Comparison of ENCODE assay signal across 9 mouse cellular contexts in the genomic region with DNA sequence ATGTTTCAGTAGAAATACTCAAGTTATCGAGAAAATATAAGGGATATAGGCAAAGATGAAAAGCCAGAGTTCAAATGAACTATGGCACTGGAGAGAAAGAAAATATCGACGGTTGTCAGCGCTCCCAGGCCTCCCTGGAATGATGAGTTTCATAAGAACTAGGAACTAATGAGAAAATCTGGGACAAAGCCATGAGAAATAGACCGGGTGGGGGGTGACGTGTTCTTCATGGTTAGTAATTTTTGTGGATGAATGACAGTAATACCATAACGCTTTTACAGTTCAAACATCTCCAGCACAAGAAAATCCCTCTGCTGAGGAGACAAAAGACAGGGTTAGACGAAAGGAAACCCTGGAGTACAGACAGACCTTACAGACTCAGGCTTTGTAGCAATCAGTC. TPM values are rescaled to one million over a fixed set of nuclear protein-coding genes. Genes with fewer than 3 reads are reported as not detected.
DNase-seq lines count a peak whose midpoint lies in the region; ATAC-seq and TF ChIP-seq lines count a peak whose summit lies in the region.
"Had no signal": no experiment of that assay in that cellular context is flagged by ENCODE, and none has a peak within 500 bp of the region (broad histone marks: within the 10 kb centered on the region; RNA-seq: fewer than 3 reads in every experiment).

No protein-coding gene starts in this region.

- H3K79me2 ChIP-seq in liver, adult 2 months (ENCODE audit: control insufficient read depth, insufficient read depth, low read length), result peaks cover 3% of the 10 kb centered on the region; the same call in 1 of the 2 replicates

- TF ChIP-seq CTCF in liver, adult 2 months (IDR thresholded peaks at IDR 0.05; ENCODE audit: low read depth, low read length), result no peak
- TF ChIP-seq CTCF in intestine, postnatal 0 days (IDR thresholded peaks at IDR 0.05; ENCODE audit: low read depth), result no peak

- WGBS in liver, adult 2 months, result 26% methylated on average over 8 of the region's 8 CpGs
- 57% methylated on average over 8 of the region's 8 CpGs for WGBS in embryonic facial prominence, embryonic 11.5 days
- WGBS in intestine, postnatal 0 days, result 29% methylated on average over 8 of the region's 8 CpGs
- 29% methylated on average over 8 of the region's 8 CpGs for WGBS in neural tube, embryonic 14.5 days

- ATAC-seq in embryonic facial prominence, embryonic 11.5 days (replicated peaks; ENCODE audit: insufficient number of reproducible peaks, low FRiP score, low TSS enrichment, low read depth), result no peak
- ATAC-seq in intestine, postnatal 0 days, result no peak
- ATAC-seq in neural tube, embryonic 14.5 days (ENCODE audit: low read depth), result no peak

- H3K4me2 ChIP-seq in embryonic facial prominence, embryonic 11.5 days (ENCODE audit: low read depth, low read length), result peak overlapping the region; percentile 60
- peak overlapping the region; percentile 75 for H3K4me2 ChIP-seq in intestine, postnatal 0 days (replicated peaks; ENCODE audit: low read depth)
- peak overlapping the region; percentile 76 for H3K4me2 ChIP-seq in neural tube, embryonic 14.5 days (ENCODE audit: low read depth, low read length)

- no peaks in the 10 kb centered on the region for H3K27me3 ChIP-seq in liver, adult 2 months (ENCODE audit: control insufficient read depth, insufficient read depth, low read length)
- H3K27me3 ChIP-seq in embryonic facial prominence, embryonic 11.5 days (ENCODE audit: control insufficient read depth, insufficient read depth, low read length), result no peaks in the 10 kb centered on the region
- no peaks in the 10 kb centered on the region for H3K27me3 ChIP-seq in intestine, postnatal 0 days (replicated peaks; ENCODE audit: control insufficient read depth, insufficient read depth, low read length)
- no peaks in the 10 kb centered on the region for H3K27me3 ChIP-seq in neural tube, embryonic 14.5 days (ENCODE audit: control insufficient read depth, insufficient read depth, low read length)

- no peaks in the 10 kb centered on the region for H3K9me3 ChIP-seq in embryonic facial prominence, embryonic 11.5 days (replicated peaks; ENCODE audit: control insufficient read depth, low read length)
- no peaks in the 10 kb centered on the region for H3K9me3 ChIP-seq in intestine, postnatal 0 days (ENCODE audit: control insufficient read depth)
- no peaks in the 10 kb centered on the region for H3K9me3 ChIP-seq in neural tube, embryonic 14.5 days (ENCODE audit: control insufficient read depth, low read length)

- peak overlapping the region; percentile 18 for H3K9ac ChIP-seq in liver, adult 2 months (ENCODE audit: low read depth, low read length)
- H3K9ac ChIP-seq in embryonic facial prominence, embryonic 11.5 days (replicated peaks; ENCODE audit: low read length), result peak overlapping the region; percentile 94
- peak overlapping the region; percentile 60 for H3K9ac ChIP-seq in intestine, postnatal 0 days (ENCODE audit: low read depth, low read length)
- H3K9ac ChIP-seq in neural tube, embryonic 14.5 days (replicated peaks; ENCODE audit: low read depth, low read length), result peak overlapping the region; percentile 76

- peaks cover 14% of the 10 kb centered on the region for H3K36me3 ChIP-seq in liver, adult 2 months (ENCODE audit: control insufficient read depth, insufficient read depth, low read length)
- H3K36me3 ChIP-seq in embryonic facial prominence, embryonic 11.5 days (replicated peaks; ENCODE audit: control insufficient read depth, insufficient read depth, low read depth, low read length), result peaks cover 9% of the 10 kb centered on the region
- H3K36me3 ChIP-seq in intestine, postnatal 0 days (ENCODE audit: control insufficient read depth, insufficient read depth), result peaks cover 27% of the 10 kb centered on the region
- peaks cover 34% of the 10 kb centered on the region for H3K36me3 ChIP-seq in neural tube, embryonic 14.5 days (ENCODE audit: control insufficient read depth, insufficient read depth, low read length)

- peaks cover 5% of the 10 kb centered on the region for H3K4me1 ChIP-seq in liver, adult 2 months (ENCODE audit: control insufficient read depth, insufficient read depth, low read length)
- 0 out of 2 replicates have a peak, but pooled peaks cover 2% of the 10 kb centered on the region for H3K4me1 ChIP-seq in embryonic facial prominence, embryonic 11.5 days (ENCODE audit: control insufficient read depth, insufficient read depth, low read length)
- no peaks in the 10 kb centered on the region for H3K4me1 ChIP-seq in intestine, postnatal 0 days (replicated peaks; ENCODE audit: control insufficient read depth, insufficient read depth, low read length)
- peaks cover 11% of the 10 kb centered on the region; the same call in 1 of the 2 replicates for H3K4me1 ChIP-seq in neural tube, embryonic 14.5 days (ENCODE audit: control insufficient read depth, insufficient read depth, low read length)

- no peak for TF ChIP-seq POLR2A in liver, adult 2 months (IDR thresholded peaks at IDR 0.05; ENCODE audit: extremely low read depth, insufficient read depth, low read length)

- no peak overlapping the region for H3K27ac ChIP-seq in liver, adult 2 months (replicated peaks; ENCODE audit: insufficient read depth, low read depth, low read length)
- H3K27ac ChIP-seq in embryonic facial prominence, embryonic 11.5 days (replicated peaks; ENCODE audit: low read depth, low read length), result no peak overlapping the region; the same call in 1 of the 2 replicates
- H3K27ac ChIP-seq in intestine, postnatal 0 days (ENCODE audit: low read depth, low read length), result no peak overlapping the region; the same call in 1 of the 2 replicates
- no peak overlapping the region for H3K27ac ChIP-seq in neural tube, embryonic 14.5 days (ENCODE audit: low read depth, low read length)

- no peak for DNase-seq in liver, adult 2 months (ENCODE audit: extremely low read depth, low read depth, low spot score)
- no peak for DNase-seq in liver
- no peak for DNase-seq in embryonic facial prominence, embryonic 11.5 days (ENCODE audit: low spot score)
- DNase-seq in cerebellum, postnatal 10 days, result no peak
- DNase-seq in adrenal gland, adult 8-10 months, result no peak
- DNase-seq in cerebellum, postnatal 14 days, result no peak
- DNase-seq: kidney, adult 8-10 months had no signal

- peak overlapping the region; percentile 10; the same call in 1 of the 2 replicates for H3K4me3 ChIP-seq in liver, adult 2 months (ENCODE audit: insufficient read depth, low read depth, low read length)
- peak overlapping the region; percentile 78 for H3K4me3 ChIP-seq in embryonic facial prominence, embryonic 11.5 days (ENCODE audit: low read depth, low read length)
- H3K4me3 ChIP-seq in intestine, postnatal 0 days (ENCODE audit: low read depth, low read length), result peak overlapping the region; percentile 75
- peak overlapping the region; percentile 87 for H3K4me3 ChIP-seq in neural tube, embryonic 14.5 days (ENCODE audit: low read depth, low read length)

RNA-seq across cellular contexts. Expression of a gene that starts 1.1 kb away (rescaled TPM):
- 29.0 and 34.3 TPM in 2 replicates for total RNA-seq in liver, adult 2 months (2014; rRNA removed)
- polyA plus RNA-seq in liver, adult 2 months (2012; rRNA removed), result 12.1 and 12.2 TPM in 2 replicates
- 245 and 249 TPM in 2 replicates for polyA plus RNA-seq in embryonic facial prominence, embryonic 11.5 days (2014; fragmentation: Nextera tagmentation; extraction: Ambion mirVana)
- polyA plus RNA-seq in intestine, postnatal 0 days (2015; fragmentation: Nextera tagmentation; extraction: Ambion mirVana), result 35.7 and 36.0 TPM in 2 replicates
- 50.0 and 59.8 TPM in 2 replicates for polyA plus RNA-seq in neural tube, embryonic 14.5 days (2014; fragmentation: Nextera tagmentation; extraction: Ambion mirVana)
- 10 to 100 TPM; 28.0 to 38.5 (median 30.7) TPM for total RNA-seq in adrenal gland, adult 8-10 months (2022)

RNA-seq across cellular contexts. Expression of a gene that starts 22.6 kb away (rescaled TPM):
- total RNA-seq in liver, adult 2 months (2014; rRNA removed), result 11.7 and 16.1 TPM in 2 replicates
- 23.2 and 51.4 TPM in 2 replicates for polyA plus RNA-seq in liver, adult 2 months (2012; rRNA removed)
- 22.9 and 26.2 TPM in 2 replicates for polyA plus RNA-seq in embryonic facial prominence, embryonic 11.5 days (2014; fragmentation: Nextera tagmentation; extraction: Ambion mirVana)
- 5.3 and 6.6 TPM in 2 replicates for polyA plus RNA-seq in intestine, postnatal 0 days (2015; fragmentation: Nextera tagmentation; extraction: Ambion mirVana)
- polyA plus RNA-seq in neural tube, embryonic 14.5 days (2014; fragmentation: Nextera tagmentation; extraction: Ambion mirVana), result 88.5 and 93.4 TPM in 2 replicates
- total RNA-seq in adrenal gland, adult 8-10 months (2022), result 100 to 1,000 TPM in 3 of 4 experiments, 10 to 100 TPM in 1; 96.1 to 271 (median 177) TPM

RNA-seq across cellular contexts. Expression of a gene that starts 56.2 kb away (rescaled TPM):
- total RNA-seq in liver, adult 2 months (2014; rRNA removed), result 2.7 and 2.9 TPM in 2 replicates
- 4.2 and 6.5 TPM in 2 replicates for polyA plus RNA-seq in liver, adult 2 months (2012; rRNA removed)
- 9.7 and 10.1 TPM in 2 replicates for polyA plus RNA-seq in embryonic facial prominence, embryonic 11.5 days (2014; fragmentation: Nextera tagmentation; extraction: Ambion mirVana)
- 2.5 and 2.7 TPM in 2 replicates for polyA plus RNA-seq in intestine, postnatal 0 days (2015; fragmentation: Nextera tagmentation; extraction: Ambion mirVana)
- polyA plus RNA-seq in neural tube, embryonic 14.5 days (2014; fragmentation: Nextera tagmentation; extraction: Ambion mirVana), result 9.2 and 10.1 TPM in 2 replicates
- total RNA-seq in adrenal gland, adult 8-10 months (2022), result 10 to 100 TPM; 22.0 to 33.2 (median 25.4) TPM

RNA-seq across cellular contexts. Expression of a gene that starts 56.5 kb away (rescaled TPM):
- 4.6 and 5.4 TPM in 2 replicates for total RNA-seq in liver, adult 2 months (2014; rRNA removed)
- polyA plus RNA-seq in liver, adult 2 months (2012; rRNA removed), result 3.4 and 3.6 TPM in 2 replicates
- polyA plus RNA-seq in embryonic facial prominence, embryonic 11.5 days (2014; fragmentation: Nextera tagmentation; extraction: Ambion mirVana), result 18.4 and 22.1 TPM in 2 replicates
- polyA plus RNA-seq in intestine, postnatal 0 days (2015; fragmentation: Nextera tagmentation; extraction: Ambion mirVana), result 2.9 and 3.6 TPM in 2 replicates
- polyA plus RNA-seq in neural tube, embryonic 14.5 days (2014; fragmentation: Nextera tagmentation; extraction: Ambion mirVana), result 18.5 and 21.9 TPM in 2 replicates
- total RNA-seq in adrenal gland, adult 8-10 months (2022), result 10 to 100 TPM; 31.7 to 45.0 (median 38.1) TPM

Comparison
In these comparisons a context has a peak if more than half of its experiments do, and no peak if none do; other contexts are left out.
1. H3K4me3 ChIP-seq: peak in every context shown above with its lines; median percentile 87 in neural tube, embryonic 14.5 days; 78 in embryonic facial prominence, embryonic 11.5 days; 75 in intestine, postnatal 0 days; 10 in liver, adult 2 months.
2. H3K9ac ChIP-seq: peak in every context shown above with its lines; median percentile 94 in embryonic facial prominence, embryonic 11.5 days; 76 in neural tube, embryonic 14.5 days; 60 in intestine, postnatal 0 days; 18 in liver, adult 2 months.